Mouse (Mus musculus) embryonic facial prominence, embryonic 14.5 days (tissue): ENCODE results near the gene Ulk3. TPM values are rescaled to one million over a fixed set of nuclear protein-coding genes. Genes with fewer than 3 reads are reported as not detected.

Source experiments
- ATAC-seq: fragments of 200-750 bp; cut with Nextera tagmentation; 2 replicates; pipeline ENCODE4 v1.8.0; 2017; ENCODE audit warnings: low read depth, moderate number of reproducible peaks, moderate TSS enrichment
- DNase-seq: peaks from one replicate; pipeline ENCODE4 v3.0.0-alpha.2; 2015; ENCODE audit warnings: low spot score
- H3K27ac ChIP-seq: fragments of 300-500 bp; sonication (generic); replicated peaks from 2 replicates; pipeline ENCODE4 v1.5.1; 2014; ENCODE audit warnings: low read depth, mild to moderate bottlenecking, low read length, moderate library complexity
- H3K27me3 ChIP-seq: fragments of 300-500 bp; sonication (generic); replicated peaks from 2 replicates; pipeline ENCODE4 v1.6.1; 2014; ENCODE audit warnings: low read length; ENCODE audit not compliant: control insufficient read depth, insufficient read depth
- H3K36me3 ChIP-seq: fragments of 300-500 bp; sonication (generic); 2 replicates; pipeline ENCODE4 v1.6.1; 2014; ENCODE audit warnings: low read length, mixed read lengths; ENCODE audit not compliant: control insufficient read depth, insufficient read depth
- H3K4me1 ChIP-seq: fragments of 300-500 bp; sonication (generic); 2 replicates; pipeline ENCODE4 v1.6.1; 2014; ENCODE audit warnings: antibody characterized with exemption, low read length; ENCODE audit not compliant: control insufficient read depth, insufficient read depth
- H3K4me2 ChIP-seq: fragments of 300-500 bp; sonication (generic); 2 replicates; pipeline ENCODE4 v1.6.1; 2014; ENCODE audit warnings: low read depth, mild to moderate bottlenecking, low read length, moderate library complexity, mixed read lengths
- H3K4me3 ChIP-seq: fragments of 300-500 bp; sonication (generic); 2 replicates; pipeline ENCODE4 v1.5.1; 2014; ENCODE audit warnings: low read depth, mild to moderate bottlenecking, low read length
- H3K9ac ChIP-seq: fragments of 300-500 bp; sonication (generic); 2 replicates; pipeline ENCODE4 v1.6.1; 2014; ENCODE audit warnings: low read depth, mild to moderate bottlenecking, low read length, moderate library complexity, mixed read lengths
- H3K9me3 ChIP-seq: fragments of 300-500 bp; sonication (generic); 2 replicates; pipeline ENCODE4 v1.6.1; 2016; ENCODE audit warnings: low read length; ENCODE audit not compliant: control insufficient read depth
- WGBS: fragments of 180-500 bp; shearing (Covaris S2); extraction: QIAGEN DNeasy Blood & Tissue Kit; methylation state at CpG from one replicate; pipeline ENCODE4 v1.1.7; 2014; 5-methylcytosine and 5-hydroxymethylcytosine counted together
- polyA plus RNA-seq: library from polyadenylated mRNA; unstranded; fragments of >200 nt; fragmentation: Nextera tagmentation; extraction: Ambion mirVana; gene quantifications from 2 replicates; pipeline ENCODE4 v1.2.1, GENCODE M21; 2014

Ulk3 gene
- polyA plus RNA-seq, 1 experiment from 2014 or later = 9.4 TPM

DNA sequence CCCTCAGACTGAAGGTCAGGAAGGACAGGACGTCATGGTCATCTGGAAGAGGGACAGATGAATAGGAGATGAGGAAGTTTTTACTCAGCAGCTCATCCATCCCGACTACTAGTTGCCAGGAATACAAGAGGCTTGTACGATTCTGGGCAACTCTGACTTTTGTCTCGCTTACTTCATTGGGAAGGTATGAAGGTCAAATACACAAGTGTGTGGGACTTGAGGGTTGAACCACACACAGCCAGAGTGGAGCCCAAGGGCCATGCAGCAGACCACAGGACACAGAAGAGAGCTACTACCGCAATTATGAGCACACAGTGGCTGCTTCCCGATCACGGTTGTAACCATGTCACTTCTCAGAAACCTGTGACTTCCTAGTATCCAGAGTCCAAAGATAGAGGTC lies 23.3 kb downstream of the Ulk3 start:
- Histone ChIP-seq H3K27me3 (no peaks in the 10 kb centered on the region), H3K4me1 (no peaks in the 10 kb centered on the region), H3K4me3 (no peak overlapping the region), H3K4me2 (no peak overlapping the region), H3K9ac (no peak overlapping the region), H3K27ac (no peak overlapping the region), H3K36me3 (no peaks in the 10 kb centered on the region), H3K9me3 (no peaks in the 10 kb centered on the region)
- DNase-seq (no peak), ATAC-seq (no peak)
- 79% methylated on average over 7 of the region's 7 CpGs for whole genome bisulfite sequencing

DNA sequence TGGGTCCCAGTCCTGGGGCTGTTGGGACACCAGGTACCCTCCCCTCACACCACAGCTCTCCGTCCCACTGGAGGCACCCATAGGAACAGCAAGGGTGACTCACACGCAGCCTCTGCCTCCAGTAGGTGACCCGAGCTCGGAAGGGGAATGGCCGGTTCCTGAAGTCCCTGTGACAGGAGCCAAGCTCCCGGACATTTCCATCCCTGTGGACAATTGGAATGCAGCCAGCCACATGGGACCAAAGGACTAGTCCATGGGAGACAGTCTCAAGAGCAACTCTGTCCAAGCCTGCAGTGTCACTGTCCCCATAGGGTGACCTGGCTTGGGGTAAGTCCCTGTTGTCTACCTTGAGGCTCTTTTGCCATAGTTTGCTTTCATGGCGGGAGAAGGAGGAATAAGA lies 24.7 kb downstream of the Ulk3 start:
- ATAC-seq (no peak), DNase-seq (no peak)
- Histone ChIP-seq H3K9me3 (no peaks in the 10 kb centered on the region), H3K36me3 (no peaks in the 10 kb centered on the region), H3K9ac (no peak overlapping the region), H3K4me1 (no peaks in the 10 kb centered on the region), H3K27ac (no peak overlapping the region), H3K4me3 (no peak overlapping the region), H3K4me2 (no peak overlapping the region), H3K27me3 (no peaks in the 10 kb centered on the region)
- WGBS = 83% methylated on average over 7 of the region's 7 CpGs

DNA sequence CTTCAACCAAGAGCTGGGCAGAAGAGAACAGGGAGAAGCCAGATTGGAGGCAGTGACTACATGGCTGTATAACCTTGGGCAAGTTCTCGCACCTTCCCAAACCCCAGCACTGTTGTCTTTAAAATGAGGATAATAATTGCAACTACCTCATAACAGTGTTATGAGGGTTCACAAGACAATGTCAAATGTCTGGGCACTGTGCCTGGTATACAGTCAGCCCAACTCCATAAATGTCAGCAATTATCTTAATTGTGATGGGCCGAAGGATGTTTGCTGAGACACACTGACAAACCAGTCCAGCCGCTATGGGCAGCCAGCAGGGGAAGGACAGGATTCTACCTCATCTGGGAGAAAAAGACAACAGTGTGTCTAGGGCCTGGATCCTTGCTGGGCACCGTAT lies 25.5 kb downstream of the Ulk3 start:
- ATAC-seq (no peak), DNase-seq (no peak)
- no peaks in the 10 kb centered on the region for H3K4me1 ChIP-seq
- no peaks in the 10 kb centered on the region for H3K9me3 ChIP-seq
- no peaks in the 10 kb centered on the region for H3K36me3 ChIP-seq
- H3K9ac ChIP-seq = no peak overlapping the region
- H3K4me2 ChIP-seq = no peak overlapping the region
- no peaks in the 10 kb centered on the region for H3K27me3 ChIP-seq
- no peak overlapping the region for H3K4me3 ChIP-seq
- H3K27ac ChIP-seq = no peak overlapping the region
- 75% methylated on average over 4 of the region's 4 CpGs for WGBS

DNA sequence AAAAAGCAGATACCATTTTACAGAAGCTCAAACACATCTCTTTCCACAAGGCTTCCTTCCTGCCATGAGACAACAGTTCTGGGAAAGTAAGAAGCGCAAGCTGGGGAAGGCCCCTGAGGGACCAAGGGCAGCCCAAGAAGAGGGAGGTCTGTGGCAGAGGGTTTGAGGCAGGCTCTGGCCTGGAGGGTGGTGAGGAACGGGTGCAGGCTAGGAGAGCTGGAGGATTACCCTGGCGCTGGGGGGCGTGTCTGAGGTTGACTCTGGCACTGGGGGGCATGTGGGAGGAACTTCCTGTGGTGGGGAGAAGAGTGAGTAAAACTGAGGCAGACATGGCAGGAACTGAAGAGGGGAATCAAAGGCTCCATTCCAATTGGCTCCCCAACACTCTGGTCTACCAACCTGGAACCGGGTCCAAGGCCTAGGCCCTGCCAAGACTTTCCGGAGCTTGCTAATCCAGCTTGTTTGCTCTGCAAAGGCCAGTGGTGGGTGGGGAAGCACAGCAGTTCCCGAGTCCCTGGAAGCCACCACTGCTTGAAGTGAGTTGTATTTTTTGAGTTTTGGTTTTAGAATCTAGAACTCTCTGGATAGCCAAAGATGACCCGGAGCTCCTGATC lies 28.4 kb downstream of the Ulk3 start:
- no peak for DNase-seq
- no peak overlapping the region for H3K27ac ChIP-seq
- no peaks in the 10 kb centered on the region for H3K27me3 ChIP-seq
- no peak overlapping the region for H3K9ac ChIP-seq
- H3K4me1 ChIP-seq = no peaks in the 10 kb centered on the region
- H3K4me2 ChIP-seq = no peak overlapping the region
- H3K9me3 ChIP-seq = no peaks in the 10 kb centered on the region
- H3K36me3 ChIP-seq = no peaks in the 10 kb centered on the region
- ATAC-seq = no peak
- H3K4me3 ChIP-seq = no peak overlapping the region
- 67% methylated on average over 8 of the region's 8 CpGs for WGBS

DNA sequence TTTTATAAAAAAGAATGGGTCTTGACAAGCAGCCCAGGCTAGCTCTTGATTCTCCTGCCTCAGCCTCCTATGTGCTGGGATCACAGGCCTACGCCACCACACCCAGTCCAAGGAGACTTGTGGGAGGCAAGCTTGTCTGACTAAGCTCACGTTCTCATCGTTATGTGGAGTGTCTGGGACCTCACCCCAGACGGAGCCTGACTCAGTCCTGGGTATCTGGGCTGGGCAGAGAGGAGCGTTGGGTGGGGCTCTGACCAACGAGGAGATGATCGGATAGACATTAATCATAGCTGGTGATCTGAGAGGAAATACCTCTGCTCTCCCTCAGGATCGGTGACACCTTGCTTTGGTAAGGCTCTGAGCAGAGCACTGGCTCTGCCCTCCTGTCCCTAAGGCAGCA lies 29.6 kb downstream of the Ulk3 start:
- WGBS = 74% methylated on average over 8 of the region's 8 CpGs
- no peak overlapping the region for H3K4me3 ChIP-seq

DNA sequence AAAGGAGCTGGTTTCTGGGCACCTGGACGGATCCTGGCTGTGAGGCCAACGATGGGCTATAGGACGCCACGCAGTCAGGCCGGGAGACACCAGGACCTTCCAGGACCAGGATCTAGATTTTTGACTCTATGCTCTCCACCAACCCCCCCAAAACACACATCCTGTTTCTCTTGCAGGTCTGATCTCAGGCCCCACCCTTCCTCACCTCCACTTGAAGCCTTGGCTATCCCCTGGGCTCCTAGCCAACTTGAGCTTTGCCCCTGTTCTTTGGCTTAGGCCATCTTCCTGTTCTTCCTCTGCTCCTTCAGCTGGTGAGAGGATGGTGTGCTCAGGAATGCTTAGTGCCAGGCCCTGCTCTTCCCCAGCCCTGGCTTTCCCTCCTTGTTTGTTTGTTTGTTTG lies 31.4 kb downstream of the Ulk3 start, which contains the start of gene Lman1l:
TSS of gene Lman1l (minus strand) at position 101 of the 400 bp plus-strand sequence.
- WGBS = 91% methylated on average over 5 of the region's 5 CpGs

More for the DNA sequence above, 29.6 kb downstream of the Ulk3 start:
- Histone ChIP-seq H3K9me3 (no peaks in the 10 kb centered on the region), H3K27ac (no peak overlapping the region), H3K4me2 (no peak overlapping the region), H3K9ac (no peak overlapping the region), H3K4me1 (no peaks in the 10 kb centered on the region), H3K27me3 (no peaks in the 10 kb centered on the region), H3K36me3 (no peaks in the 10 kb centered on the region)
- DNase-seq = no peak
- no peak for ATAC-seq

DNA sequence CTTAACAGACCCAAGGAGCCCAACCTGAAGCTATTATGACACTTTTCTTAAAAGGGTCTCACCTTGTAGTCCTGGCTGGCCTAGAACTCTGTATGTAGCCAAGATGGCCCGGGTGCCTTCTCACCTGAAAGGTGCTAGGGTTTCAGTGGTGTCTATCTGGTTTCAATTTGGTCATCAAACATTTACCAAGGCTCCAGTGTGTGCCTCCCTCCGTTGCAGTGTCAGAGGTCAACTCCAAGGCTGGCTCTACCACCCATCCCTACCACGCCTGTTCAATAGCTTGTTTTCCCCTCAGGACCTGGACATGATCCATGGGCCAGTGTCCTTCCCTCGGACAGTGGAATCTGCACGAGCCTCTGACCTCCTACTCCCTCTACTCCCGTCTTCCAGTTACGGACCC lies 35.0 kb downstream of the Ulk3 start:
- WGBS = 73% methylated on average over 7 of the region's 7 CpGs

More for the DNA sequence above, 31.4 kb downstream of the Ulk3 start, which contains the start of gene Lman1l:
- H3K36me3 ChIP-seq = peaks cover 13% of the 10 kb centered on the region
- no peak within 1 kb of the TSS for H3K4me2 ChIP-seq
- ATAC-seq = no peak
- no peaks in the 10 kb centered on the region for H3K27me3 ChIP-seq
- H3K4me3 ChIP-seq = no peak within 1 kb of the TSS
- no peaks in the 10 kb centered on the region for H3K9me3 ChIP-seq
- H3K4me1 ChIP-seq = no peaks in the 10 kb centered on the region
- H3K9ac ChIP-seq = no peak within 1 kb of the TSS
- H3K27ac ChIP-seq = no peak within 1 kb of the TSS
- DNase-seq = no peak

DNA sequence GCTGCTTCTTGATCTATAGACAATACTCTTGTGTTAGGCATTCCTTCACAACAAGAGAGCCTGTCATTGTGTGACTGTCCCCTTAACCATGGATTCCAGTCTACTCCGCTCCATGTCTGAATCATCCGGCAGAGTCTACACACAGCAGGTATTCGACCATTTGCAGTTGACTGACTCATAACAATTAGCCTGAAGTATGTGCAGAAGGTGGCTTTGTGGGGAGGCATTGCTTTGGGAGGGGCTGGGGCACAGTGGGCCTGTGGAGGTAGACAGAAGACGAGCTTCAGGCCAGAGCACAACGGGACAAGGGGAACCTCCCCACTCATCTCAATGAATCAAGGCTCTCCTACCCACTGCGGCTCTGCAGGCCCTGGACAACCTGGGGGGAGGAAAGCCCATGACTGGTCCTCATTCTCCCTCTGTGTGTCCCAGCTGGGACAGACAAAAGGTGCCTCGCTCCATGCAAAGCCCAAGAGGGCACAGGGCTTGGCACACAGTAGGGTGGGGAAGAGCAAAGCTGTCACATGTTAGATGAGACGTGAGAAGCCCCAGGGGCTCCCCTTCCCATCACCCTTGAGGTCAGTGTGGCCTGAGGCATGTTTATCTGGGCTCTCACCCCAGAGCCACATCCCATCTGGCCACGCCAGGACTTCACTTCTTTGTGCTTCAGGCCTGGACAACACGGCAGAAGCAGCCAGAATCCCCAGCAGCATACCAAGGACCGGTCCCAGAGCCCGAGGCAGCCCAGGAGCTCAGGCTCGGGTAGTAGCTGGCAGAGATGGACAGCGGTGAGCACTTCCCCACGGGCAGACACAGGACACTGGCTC lies 36.6 kb downstream of the Ulk3 start:
- no peak for DNase-seq
- ATAC-seq = no peak
- H3K27me3 ChIP-seq = no peaks in the 10 kb centered on the region
- H3K9me3 ChIP-seq = no peaks in the 10 kb centered on the region
- no peak overlapping the region for H3K9ac ChIP-seq
- H3K4me1 ChIP-seq = no peaks in the 10 kb centered on the region
- H3K27ac ChIP-seq = no peak overlapping the region
- WGBS = 85% methylated on average over 15 of the region's 15 CpGs
- H3K4me2 ChIP-seq = no peak overlapping the region
- no peak overlapping the region for H3K4me3 ChIP-seq
- peaks cover 66% of the 10 kb centered on the region for H3K36me3 ChIP-seq

More for the DNA sequence above, 35.0 kb downstream of the Ulk3 start:
- Histone ChIP-seq H3K4me1 (no peaks in the 10 kb centered on the region), H3K36me3 (peaks cover 50% of the 10 kb centered on the region), H3K4me2 (no peak overlapping the region), H3K9me3 (no peaks in the 10 kb centered on the region), H3K27me3 (no peaks in the 10 kb centered on the region), H3K4me3 (no peak overlapping the region), H3K9ac (no peak overlapping the region), H3K27ac (no peak overlapping the region)
- no peak for DNase-seq
- no peak for ATAC-seq
